Mouse (Mus musculus): ENCODE data around the gene Mindy4. TPM values are rescaled to one million over a fixed set of nuclear protein-coding genes. Genes with fewer than 3 reads are reported as not detected.
A peak's percentile ranks its signal among the peaks of the same experiment; 100 is the strongest.
"Not testable (repeated sequence)": the region's sequence is repeated elsewhere in the genome, so short reads cannot be mapped to it uniquely, and the experiment has no call there.

The Mindy4 gene
- total RNA-seq (2022) = 10 to 100 TPM in 3 of 4 experiments, 1 to 10 TPM in 1; 9.1 to 12.6 (median 10.6) TPM

GRCm38 (mm10) chr6:55202913-55203910 lies at the start of gene Mindy4:
Gene Mindy4, plus strand, starts transcription at chr6:55203383.
- peak; percentile 70 to 90 for DNase-seq (ENCODE audit: low spot score in 2 of 2)

- DNase-seq (ENCODE audit: low spot score in 2 of 2) = no peak
These were observed 43.9 kb upstream of the Mindy4 start for GRCm38 (mm10) chr6:55159256-55159655.

GRCm38 (mm10) chr6:55161311-55161761 lies 41.8 kb upstream of the Mindy4 start:
- DNase-seq (ENCODE audit: low spot score in 2 of 2) = peak; percentile 25 to 72

- no peak for DNase-seq (ENCODE audit: low spot score in 2 of 2)
These were observed 40.1 kb upstream of the Mindy4 start for GRCm38 (mm10) chr6:55163046-55163584.

- DNase-seq (ENCODE audit: low spot score in 2 of 2) = peak; percentile 28 to 48
These were observed 36.3 kb upstream of the Mindy4 start for GRCm38 (mm10) chr6:55166777-55167463.

GRCm38 (mm10) chr6:55169818-55170217 lies 33.4 kb upstream of the Mindy4 start:
- DNase-seq (ENCODE audit: low spot score in 2 of 2) = no peak

GRCm38 (mm10) chr6:55171638-55172037 lies 31.5 kb upstream of the Mindy4 start:
- DNase-seq (ENCODE audit: low spot score in 2 of 2) = no peak

GRCm38 (mm10) chr6:55173171-55173570 lies 30.0 kb upstream of the Mindy4 start:
- DNase-seq (ENCODE audit: low spot score in 2 of 2) = no peak

- no peak for DNase-seq (ENCODE audit: low spot score in 2 of 2)
These were observed 29.2 kb upstream of the Mindy4 start for GRCm38 (mm10) chr6:55173941-55174349.

GRCm38 (mm10) chr6:55174741-55175181 lies 28.4 kb upstream of the Mindy4 start, which contains the start of gene Inmt:
Gene Inmt, minus strand, starts transcription at chr6:55175043.
- no peak for DNase-seq (ENCODE audit: low spot score in 2 of 2)

GRCm38 (mm10) chr6:55175456-55175855 lies 27.7 kb upstream of the Mindy4 start:
- no peak for DNase-seq (ENCODE audit: low spot score in 2 of 2)

GRCm38 (mm10) chr6:55175892-55176291 lies 27.3 kb upstream of the Mindy4 start:
- DNase-seq (ENCODE audit: low spot score in 2 of 2) = no peak

GRCm38 (mm10) chr6:55177060-55177732 lies 26.0 kb upstream of the Mindy4 start:
- no peak for DNase-seq (ENCODE audit: low spot score in 2 of 2)

- DNase-seq (ENCODE audit: low spot score in 2 of 2) = no peak
These were observed 23.6 kb upstream of the Mindy4 start for GRCm38 (mm10) chr6:55179560-55179959.

GRCm38 (mm10) chr6:55182655-55183430 lies 20.3 kb upstream of the Mindy4 start:
- DNase-seq (ENCODE audit: low spot score in 2 of 2) = no peak

- not testable (repeated sequence) for DNase-seq (ENCODE audit: low spot score in 2 of 2)
These were observed 15.4 kb upstream of the Mindy4 start for GRCm38 (mm10) chr6:55187827-55188226.

GRCm38 (mm10) chr6:55189406-55189805 lies 13.8 kb upstream of the Mindy4 start:
- no peak for DNase-seq (ENCODE audit: low spot score in 2 of 2)

GRCm38 (mm10) chr6:55191537-55191936 lies 11.6 kb upstream of the Mindy4 start:
- DNase-seq (ENCODE audit: low spot score in 2 of 2) = no peak

GRCm38 (mm10) chr6:55193171-55193570 lies 10.0 kb upstream of the Mindy4 start:
- no peak for DNase-seq (ENCODE audit: low spot score in 2 of 2)

GRCm38 (mm10) chr6:55199047-55199446 lies 4.1 kb upstream of the Mindy4 start:
- no peak for DNase-seq (ENCODE audit: low spot score in 2 of 2)

All from left cerebral cortex, adult 8-10 months (tissue).